Mouse (Mus musculus) brain, embryonic 14.5 days (tissue): ENCODE measurements at regions not wholly inside any gene's neighbourhood (a gene's known extent, or its start where the extent isn't known, plus 50 kb on each side); places are given as distances from the start of the nearest gene placed in this dataset.

Experiments used
- CTCF ChIP-seq: fragments of 200-500 bp; IDR thresholded peaks from 2 replicates; pipeline ENCODE4 v1.5.1; 2012; ENCODE audit warnings: inconsistent platforms, mild to moderate bottlenecking, moderate library complexity, borderline replicate concordance; ENCODE audit not compliant: insufficient read depth, insufficient read length; ENCODE audit errors: extremely low read depth
- POLR2A ChIP-seq: fragments of 200-500 bp; IDR thresholded peaks from 2 replicates; pipeline ENCODE4 v1.6.1; 2012; ENCODE audit warnings: mild to moderate bottlenecking, inconsistent platforms, borderline replicate concordance; ENCODE audit not compliant: poor library complexity, insufficient read depth, insufficient read length, severe bottlenecking; ENCODE audit errors: extremely low read depth

DNA sequence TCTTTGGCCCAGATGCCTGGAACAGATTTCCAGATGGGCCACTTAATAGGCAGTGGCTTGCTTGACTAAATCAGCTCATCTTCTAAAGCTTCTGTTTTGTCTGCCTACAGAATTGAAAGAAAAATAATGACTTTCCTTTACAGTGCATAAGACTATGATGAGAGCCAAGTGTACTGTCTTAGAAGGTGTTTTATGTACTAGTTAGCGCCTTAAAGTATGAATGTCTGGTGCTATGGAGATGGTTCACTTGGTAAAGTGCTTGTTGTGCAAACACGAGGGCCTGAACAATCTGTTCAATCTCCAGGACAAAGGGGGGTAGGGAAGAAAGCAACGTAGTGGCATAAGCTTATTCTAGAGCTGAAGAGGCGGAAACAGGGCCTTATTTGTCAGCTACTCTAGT lies 511.5 kb upstream of the 4930412O13Rik start:
- TF ChIP-seq POLR2A, result no peak
- TF ChIP-seq CTCF, result no peak
